Mouse (Mus musculus) CH12.LX (cell line): ENCODE results near the gene Ptprb. TPM values are rescaled to one million over a fixed set of nuclear protein-coding genes. Genes with fewer than 3 reads are reported as not detected.

Experiments used
- DNase-seq: peaks from one replicate; pipeline ENCODE4 v3.0.0-alpha.2; 2013; ENCODE audit errors: extremely low read depth
- H3K27ac ChIP-seq: 2 replicates; pipeline ENCODE4 v1.5.1; 2012; ENCODE audit warnings: low read depth, mild to moderate bottlenecking, control low read depth, moderate library complexity; ENCODE audit not compliant: insufficient read depth
- H3K27me3 ChIP-seq: replicated peaks from 2 replicates; pipeline ENCODE3; 2012; ENCODE audit warnings: inconsistent platforms
- H3K36me3 ChIP-seq, 2 experiments: replicated peaks in 1 of 2; 2 replicates each; pipeline versions ENCODE3 to v1.6.1; 2012; ENCODE audit warnings: inconsistent platforms in 1 of 2, low read length in 1 of 2, mild to moderate bottlenecking in 1 of 2, mixed read lengths in 1 of 2, moderate library complexity in 1 of 2; ENCODE audit not compliant: control insufficient read depth in 1 of 2, insufficient read depth in 1 of 2
- H3K4me1 ChIP-seq, 2 experiments: 2 replicates each; pipeline ENCODE4 v1.6.1; 2012; ENCODE audit warnings: inconsistent platforms in 1 of 2, moderate library complexity in 1 of 2; ENCODE audit not compliant: insufficient read depth in 2 of 2, control insufficient read depth in 1 of 2
- H3K4me2 ChIP-seq: 2 replicates; pipeline ENCODE4 v1.6.1; 2012; ENCODE audit warnings: low read depth, mild to moderate bottlenecking, control low read depth; ENCODE audit not compliant: poor library complexity, insufficient read depth, severe bottlenecking
- H3K4me3 ChIP-seq, 3 experiments: fragments of 150-350 bp in 1 of 3; sonication (generic) in 1 of 3; replicated peaks in 1 of 3; 2 replicates each; pipeline versions ENCODE3 to v1.5.1; 2011 to 2012; ENCODE audit warnings: low read depth in 2 of 3, low read length in 2 of 3, mild to moderate bottlenecking in 2 of 3, moderate library complexity in 2 of 3, control low read depth in 1 of 3, improper control_type of control experiment in 1 of 3, inconsistent platforms in 1 of 3, mixed read lengths in 1 of 3; ENCODE audit not compliant: poor library complexity in 1 of 3
- H3K79me2 ChIP-seq: replicated peaks from 2 replicates; pipeline ENCODE4 v1.6.1; 2012; ENCODE audit warnings: mild to moderate bottlenecking, moderate library complexity; ENCODE audit not compliant: control insufficient read depth, poor library complexity, insufficient read depth, severe bottlenecking; ENCODE audit errors: extremely low read depth
- H3K9ac ChIP-seq: 2 replicates; pipeline ENCODE4 v1.6.1; 2012; ENCODE audit warnings: low read depth, mild to moderate bottlenecking, control low read depth, moderate library complexity; ENCODE audit not compliant: insufficient read depth
- H3K9me3 ChIP-seq: replicated peaks from 2 replicates; pipeline ENCODE3; 2012; ENCODE audit warnings: low read length, inconsistent platforms, mixed read lengths
- BHLHE40 ChIP-seq: IDR thresholded peaks from 2 replicates; pipeline ENCODE4 v1.6.1; 2011; ENCODE audit warnings: mild to moderate bottlenecking, low read depth, low read length, improper control_type of control experiment
- CHD2 ChIP-seq: IDR thresholded peaks from 2 replicates; pipeline ENCODE4 v1.6.1; 2011; ENCODE audit warnings: low read length, improper control_type of control experiment
- E2F4 ChIP-seq: IDR thresholded peaks from 2 replicates; pipeline ENCODE4 v1.6.1; 2011; ENCODE audit warnings: low read depth, low read length, improper control_type of control experiment; ENCODE audit not compliant: insufficient replicate concordance
- EP300 ChIP-seq: IDR thresholded peaks from 2 replicates; pipeline ENCODE4 v1.6.1; 2011; ENCODE audit warnings: low read length, improper control_type of control experiment
- GABPA ChIP-seq: IDR thresholded peaks from 2 replicates; pipeline ENCODE4 v1.6.1; 2012; ENCODE audit warnings: low read depth, low read length, improper control_type of control experiment, inconsistent platforms; ENCODE audit not compliant: insufficient replicate concordance
- HCFC1 ChIP-seq: IDR thresholded peaks from 2 replicates; pipeline ENCODE4 v1.6.1; 2012; ENCODE audit warnings: low read depth, mild to moderate bottlenecking, inconsistent platforms, low read length, improper control_type of control experiment
- IRF4 ChIP-seq: IDR thresholded peaks from 2 replicates; pipeline ENCODE4 v1.6.1; 2014; ENCODE audit warnings: low read depth, mild to moderate bottlenecking, inconsistent platforms, low read length, improper control_type of control experiment
- JUND ChIP-seq: conservative IDR thresholded peaks from 2 replicates; pipeline ENCODE4 v1.6.1; 2011; ENCODE audit warnings: low read depth, low read length, improper control_type of control experiment
- KAT2A ChIP-seq: IDR thresholded peaks from 2 replicates; pipeline ENCODE4 v1.6.1; 2012; ENCODE audit warnings: low read length, improper control_type of control experiment, inconsistent platforms; ENCODE audit not compliant: insufficient replicate concordance
- MEF2A ChIP-seq: IDR thresholded peaks from 2 replicates; pipeline ENCODE4 v1.6.1; 2014; ENCODE audit warnings: low read depth, mild to moderate bottlenecking, inconsistent platforms, low read length, improper control_type of control experiment, borderline replicate concordance
- MXI1 ChIP-seq: IDR thresholded peaks from 2 replicates; pipeline ENCODE4 v1.6.1; 2011; ENCODE audit warnings: mild to moderate bottlenecking, low read depth, low read length, improper control_type of control experiment
- MYC ChIP-seq: IDR thresholded peaks from 2 replicates; pipeline ENCODE4 v1.6.1; 2011; ENCODE audit warnings: low read depth, mild to moderate bottlenecking, improper control_type of control experiment, low read length
- NELFE ChIP-seq: IDR thresholded peaks from 2 replicates; pipeline ENCODE4 v1.6.1; 2011; ENCODE audit warnings: low read depth, low read length, improper control_type of control experiment
- NRF1 ChIP-seq: IDR thresholded peaks from 2 replicates; pipeline ENCODE4 v1.6.1; 2014; ENCODE audit warnings: low read depth, mild to moderate bottlenecking, inconsistent platforms, low read length, improper control_type of control experiment, moderate library complexity
- PAX5 ChIP-seq: IDR thresholded peaks from 2 replicates; pipeline ENCODE4 v1.6.1; 2012; ENCODE audit warnings: low read length, inconsistent platforms, mixed read lengths
- POLR2A ChIP-seq: IDR thresholded peaks from 2 replicates; pipeline ENCODE4 v1.6.1; 2011; ENCODE audit warnings: low read depth, mild to moderate bottlenecking, improper control_type of control experiment, low read length
- POLR2AphosphoS2 ChIP-seq: IDR thresholded peaks from 2 replicates; pipeline ENCODE4 v1.6.1; 2011; ENCODE audit warnings: low read depth, low read length, improper control_type of control experiment
- RAD21 ChIP-seq: IDR thresholded peaks from 2 replicates; pipeline ENCODE4 v1.6.1; 2011; ENCODE audit warnings: low read depth, mild to moderate bottlenecking, low read length, improper control_type of control experiment, moderate library complexity
- RCOR1 ChIP-seq: conservative IDR thresholded peaks from 2 replicates; pipeline ENCODE4 v1.6.1; 2012; ENCODE audit warnings: low read depth, mild to moderate bottlenecking, inconsistent platforms, low read length, improper control_type of control experiment
- SIN3A ChIP-seq: IDR thresholded peaks from 2 replicates; pipeline ENCODE4 v1.6.1; 2012; ENCODE audit warnings: low read length, improper control_type of control experiment, inconsistent platforms
- SMC3 ChIP-seq: IDR thresholded peaks from 2 replicates; pipeline ENCODE4 v1.6.1; 2011; ENCODE audit warnings: low read depth, low read length, improper control_type of control experiment
- TBP ChIP-seq: conservative IDR thresholded peaks from 2 replicates; pipeline ENCODE4 v1.6.1; 2011; ENCODE audit warnings: low read depth, low read length, improper control_type of control experiment
- TCF12 ChIP-seq: IDR thresholded peaks from 2 replicates; pipeline ENCODE4 v1.6.1; 2014; ENCODE audit warnings: low read depth, mild to moderate bottlenecking, inconsistent platforms, low read length, improper control_type of control experiment
- USF1 ChIP-seq: IDR thresholded peaks from 2 replicates; pipeline ENCODE4 v1.6.1; 2014; ENCODE audit warnings: low read depth, mild to moderate bottlenecking, inconsistent platforms, low read length, improper control_type of control experiment
- USF2 ChIP-seq: conservative IDR thresholded peaks from 2 replicates; pipeline ENCODE4 v1.6.1; 2011; ENCODE audit warnings: low read depth, low read length, improper control_type of control experiment
- ZNF384 ChIP-seq: IDR thresholded peaks from 2 replicates; pipeline ENCODE4 v1.6.1; 2012; ENCODE audit warnings: low read depth, low read length, improper control_type of control experiment, inconsistent platforms
- dilution Hi-C: fragments of 300-500 bp; cut with MboI; formaldehyde crosslinking; loops from 2 replicates; pipeline ENCODE4 v1.14.3; 2020; ENCODE audit warnings: low sequenced_read_pairs; ENCODE audit not compliant: extremely low pct_unique_long_range_greater_than_20kb, extremely low pct_ligation_motif_present
- in situ Hi-C: fragments of 300-500 bp; cut with MboI; formaldehyde crosslinking; loops from 3 replicates; pipeline ENCODE4 v1.14.3; 2019; ENCODE audit warnings: low sequenced_read_pairs, low pct_ligation_motif_present, low pct_unique_long_range_greater_than_20kb, mixed read lengths
- polyA plus RNA-seq: library from polyadenylated mRNA; unstranded; fragments of >175 nt; gene quantifications from 2 replicates; pipeline ENCODE4 v1.2.1, GENCODE M21; 2012; ENCODE audit warnings: low read depth; ENCODE audit not compliant: insufficient read length
- total RNA-seq, 2 experiments: library from RNA; depleted of rRNA; stranded (reverse); fragments of 300-350 nt in 1 of 2; fragments of >200 nt in 1 of 2; gene quantifications; 2 replicates each; pipeline ENCODE4 v1.2.3; 2012 to 2014

The Ptprb gene
- total and polyA plus RNA-seq, 3 experiments: not detected

- dilution Hi-C loops: no loop called here
- no peak overlapping the region for H3K4me2 ChIP-seq
These were observed 14.5 kb upstream of the Ptprb start for GRCm38 (mm10) chr10:116260658-116261433.

GRCm38 (mm10) chr10:116261559-116261958 lies 13.8 kb upstream of the Ptprb start:
- Histone ChIP-seq H3K4me1 (no peaks in the 10 kb centered on the region), H3K9ac (no peak overlapping the region), H3K4me2 (no peak overlapping the region)
- DNase-seq: no peak
- TF ChIP-seq KAT2A: no peak
- TF ChIP-seq CHD2: no peak
- TF ChIP-seq RCOR1: no peak
- no peak for TF ChIP-seq MEF2A
- no peak for TF ChIP-seq EP300
- TF ChIP-seq POLR2AphosphoS2: no peak
- TF ChIP-seq ZNF384: no peak
- no peak for TF ChIP-seq USF2
- TF ChIP-seq PAX5: no peak
- TF ChIP-seq MXI1: no peak
- no peak for TF ChIP-seq GABPA
- TF ChIP-seq E2F4: no peak
- no peak for TF ChIP-seq SIN3A
- no peak for TF ChIP-seq BHLHE40
- no peak for TF ChIP-seq USF1
- TF ChIP-seq, all 38 proteins: peak for 0
- Histone ChIP-seq H3K79me2 (no peaks in the 10 kb centered on the region), H3K4me3 (no peak overlapping the region), H3K36me3 (no peaks in the 10 kb centered on the region), H3K9me3 (no peaks in the 10 kb centered on the region), H3K27ac (no peak overlapping the region), H3K27me3 (no peaks in the 10 kb centered on the region)
- dilution Hi-C loops: no loop called here
- in situ Hi-C loops: no loop called here

More at GRCm38 (mm10) chr10:116260658-116261433, 14.5 kb upstream of the Ptprb start:
- no peak overlapping the region for H3K9ac ChIP-seq
- no peak for TF ChIP-seq KAT2A
- no peak for TF ChIP-seq IRF4
- no peak for TF ChIP-seq NELFE
- TF ChIP-seq HCFC1: no peak
- TF ChIP-seq NRF1: no peak
- TF ChIP-seq RAD21: no peak
- TF ChIP-seq USF1: no peak
- no peak for TF ChIP-seq TBP
- TF ChIP-seq ZNF384: no peak
- no peak for TF ChIP-seq BHLHE40
- TF ChIP-seq POLR2A: no peak
- TF ChIP-seq SIN3A: no peak
- no peak for TF ChIP-seq TCF12
- TF ChIP-seq JUND: no peak
- no peak for TF ChIP-seq SMC3
- no peak for TF ChIP-seq MYC
- no peak overlapping the region for H3K27ac ChIP-seq
- H3K4me1 ChIP-seq: no peaks in the 10 kb centered on the region
- H3K4me3 ChIP-seq: no peak overlapping the region
- DNase-seq: no peak
- no peaks in the 10 kb centered on the region for H3K36me3 ChIP-seq
- H3K9me3 ChIP-seq: no peaks in the 10 kb centered on the region
- H3K27me3 ChIP-seq: no peaks in the 10 kb centered on the region
- in situ Hi-C loops: no loop called here
- no peaks in the 10 kb centered on the region for H3K79me2 ChIP-seq
